Mouse (Mus musculus) kidney, embryonic 14.5 days (tissue): ENCODE measurements around the gene AC140267.1. TPM values are rescaled to one million over a fixed set of nuclear protein-coding genes. Genes with fewer than 3 reads are reported as not detected.

ENCODE experiments used
- ATAC-seq: fragments of 200-750 bp; cut with Nextera tagmentation; 2 replicates; pipeline ENCODE4 v1.8.0; 2017; ENCODE audit warnings: moderate number of reproducible peaks, mild to moderate bottlenecking, moderate TSS enrichment, moderate library complexity; ENCODE audit not compliant: low FRiP score, low TSS enrichment
- H3K27ac ChIP-seq: fragments of 300-500 bp; sonication (generic); 2 replicates; pipeline ENCODE4 v1.5.1; 2014; ENCODE audit warnings: low read depth, mild to moderate bottlenecking, low read length, moderate library complexity, mixed read lengths
- H3K27me3 ChIP-seq: fragments of 300-500 bp; sonication (generic); 2 replicates; pipeline ENCODE4 v1.6.1; 2014; ENCODE audit warnings: mild to moderate bottlenecking, low read length; ENCODE audit not compliant: control insufficient read depth, insufficient read depth
- H3K36me3 ChIP-seq: fragments of 300-500 bp; sonication (generic); 2 replicates; pipeline ENCODE4 v1.6.1; 2014; ENCODE audit warnings: low read length, mixed read lengths; ENCODE audit not compliant: control insufficient read depth, insufficient read depth
- H3K4me1 ChIP-seq: fragments of 300-500 bp; sonication (generic); 2 replicates; pipeline ENCODE4 v1.6.1; 2014; ENCODE audit warnings: low read length, mixed read lengths; ENCODE audit not compliant: control insufficient read depth, insufficient read depth
- H3K4me2 ChIP-seq: fragments of 300-500 bp; sonication (generic); replicated peaks from 2 replicates; pipeline ENCODE4 v1.6.1; 2014; ENCODE audit warnings: low read depth, mild to moderate bottlenecking, low read length
- H3K4me3 ChIP-seq: fragments of 300-500 bp; sonication (generic); 2 replicates; pipeline ENCODE4 v1.5.1; 2014; ENCODE audit warnings: mild to moderate bottlenecking, low read length
- H3K9ac ChIP-seq: fragments of 300-500 bp; sonication (generic); 2 replicates; pipeline ENCODE4 v1.6.1; 2014; ENCODE audit warnings: low read depth, mild to moderate bottlenecking, low read length, moderate library complexity
- H3K9me3 ChIP-seq: fragments of 300-500 bp; sonication (generic); 2 replicates; pipeline ENCODE4 v1.6.1; 2016; ENCODE audit warnings: low read length; ENCODE audit not compliant: control insufficient read depth
- WGBS: fragments of 180-500 bp; shearing (Covaris S2); extraction: QIAGEN DNeasy Blood & Tissue Kit; methylation state at CpG from one replicate; pipeline ENCODE4 v1.1.7; 2014; 5-methylcytosine and 5-hydroxymethylcytosine counted together
- polyA plus RNA-seq: library from polyadenylated mRNA; unstranded; fragments of >200 nt; fragmentation: Nextera tagmentation; extraction: Ambion mirVana; gene quantifications from 2 replicates; pipeline ENCODE4 v1.2.1, GENCODE M21; 2014

The AC140267.1 gene
- polyA plus RNA-seq, 1 experiment from 2014 or later = not detected

DNA sequence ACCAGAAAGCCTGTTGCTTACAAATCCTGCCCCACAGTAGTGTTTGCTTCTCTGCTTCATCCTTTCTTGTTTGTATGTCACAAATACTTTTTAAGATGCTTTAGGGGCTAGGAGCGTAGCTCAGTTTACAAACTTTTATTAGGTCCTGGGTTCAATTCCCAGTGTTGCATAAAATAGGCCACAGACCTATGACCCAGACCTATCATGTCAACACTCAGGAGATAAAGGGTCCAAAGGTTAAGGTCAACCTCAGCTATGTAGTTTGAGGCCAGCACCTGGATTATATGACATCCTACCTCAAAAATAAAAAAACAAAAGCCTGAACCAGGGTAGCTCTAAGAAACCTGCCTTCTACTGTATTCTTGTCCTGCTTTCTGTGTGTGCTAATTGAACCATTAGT is 13.0 kb downstream of the AC140267.1 start:
- H3K4me2 ChIP-seq = no peak overlapping the region
- H3K36me3 ChIP-seq = peaks cover 78% of the 10 kb centered on the region
- H3K9me3 ChIP-seq = no peaks in the 10 kb centered on the region
- no peaks in the 10 kb centered on the region for H3K27me3 ChIP-seq
- peaks cover 3% of the 10 kb centered on the region; the same call in 1 of the 2 replicates for H3K4me1 ChIP-seq
- H3K4me3 ChIP-seq = no peak overlapping the region
- ATAC-seq = no peak
- no peak overlapping the region for H3K27ac ChIP-seq
- no peak overlapping the region for H3K9ac ChIP-seq
- 94% methylated on average over 1 of the region's 1 CpGs for WGBS

DNA sequence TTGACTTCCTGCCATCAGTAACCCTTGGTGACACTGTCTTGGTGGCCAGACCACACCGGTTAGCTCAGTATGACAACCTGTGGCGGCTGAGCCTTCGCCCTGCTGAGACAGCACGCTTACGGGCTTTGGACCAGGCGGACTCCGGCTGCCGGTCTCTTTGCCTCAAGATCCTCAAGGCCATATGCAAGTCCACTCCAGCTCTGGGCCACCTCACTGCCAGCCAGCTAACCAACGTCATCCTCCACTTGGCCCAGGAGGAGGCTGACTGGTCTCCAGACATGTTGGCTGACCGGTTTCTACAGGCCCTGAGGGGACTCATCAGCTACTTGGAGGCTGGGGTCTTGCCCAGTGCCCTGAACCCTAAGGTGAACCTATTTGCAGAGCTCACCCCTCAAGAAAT is 14.0 kb downstream of the AC140267.1 start:
- ATAC-seq = no peak
- 95% methylated on average over 10 of the region's 10 CpGs for WGBS
- no peak overlapping the region for H3K9ac ChIP-seq
- H3K27ac ChIP-seq = no peak overlapping the region
- no peaks in the 10 kb centered on the region for H3K27me3 ChIP-seq
- H3K9me3 ChIP-seq = no peaks in the 10 kb centered on the region
- H3K4me2 ChIP-seq = no peak overlapping the region
- H3K4me3 ChIP-seq = no peak overlapping the region
- H3K36me3 ChIP-seq = peaks cover 67% of the 10 kb centered on the region
- peaks cover 7% of the 10 kb centered on the region; the same call in 1 of the 2 replicates for H3K4me1 ChIP-seq

DNA sequence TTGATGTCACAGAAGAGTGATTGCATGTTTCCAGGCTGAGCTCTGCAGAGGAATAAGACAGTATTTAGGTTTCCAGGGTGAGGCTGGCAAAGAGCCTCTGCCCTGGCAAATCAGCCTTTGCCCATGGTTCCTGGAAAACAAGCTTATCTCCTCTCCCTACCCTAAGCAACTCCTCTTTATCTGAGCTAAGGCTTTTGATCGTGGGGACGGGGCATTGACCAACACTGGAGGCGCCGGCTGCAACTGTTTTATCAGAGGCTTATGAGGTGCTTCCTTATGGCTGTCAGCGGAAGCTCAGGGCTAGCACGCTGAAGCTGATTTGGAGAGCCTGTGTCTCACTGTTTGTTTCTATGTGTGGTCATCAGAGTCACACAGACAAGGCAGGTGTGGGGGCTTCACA is 15.0 kb downstream of the AC140267.1 start:
- 96% methylated on average over 6 of the region's 6 CpGs for WGBS
- Histone ChIP-seq H3K4me2 (no peak overlapping the region), H3K36me3 (peaks cover 62% of the 10 kb centered on the region), H3K9me3 (no peaks in the 10 kb centered on the region), H3K4me1 (peaks cover 7% of the 10 kb centered on the region; the same call in 1 of the 2 replicates), H3K27me3 (no peaks in the 10 kb centered on the region), H3K4me3 (no peak overlapping the region), H3K27ac (no peak overlapping the region), H3K9ac (no peak overlapping the region)
- no peak for ATAC-seq

DNA sequence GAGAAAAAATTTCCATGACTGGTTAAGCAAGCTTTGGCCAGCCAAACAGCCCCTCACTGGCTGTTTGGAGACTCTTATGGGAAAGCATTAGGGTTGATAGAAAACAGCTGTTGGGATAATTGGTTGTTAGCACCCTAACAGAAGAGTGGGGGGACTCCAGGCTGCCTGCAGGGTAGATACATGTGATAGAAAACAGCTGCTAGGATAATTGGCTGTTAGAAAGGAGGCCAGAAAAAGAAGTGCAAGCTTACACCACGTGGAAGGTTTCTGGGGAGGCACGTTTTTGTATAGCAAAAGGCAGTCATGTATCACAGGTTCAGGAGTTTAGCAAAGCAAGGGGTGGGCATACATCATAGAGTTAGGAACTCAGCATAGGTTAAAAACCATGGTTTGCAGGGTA is 17.9 kb downstream of the AC140267.1 start:
- Histone ChIP-seq H3K4me3 (no peak overlapping the region; the same call in 1 of the 2 replicates), H3K9me3 (no peaks in the 10 kb centered on the region), H3K27ac (peak overlapping the region; percentile 99; the same call in 1 of the 2 replicates), H3K36me3 (peaks cover 60% of the 10 kb centered on the region), H3K4me1 (peaks cover 19% of the 10 kb centered on the region), H3K27me3 (no peaks in the 10 kb centered on the region), H3K4me2 (peak overlapping the region; percentile 8; the same call in 1 of the 2 replicates), H3K9ac (no peak overlapping the region)
- ATAC-seq = no peak
- 12% methylated on average over 2 of the region's 2 CpGs for WGBS

DNA sequence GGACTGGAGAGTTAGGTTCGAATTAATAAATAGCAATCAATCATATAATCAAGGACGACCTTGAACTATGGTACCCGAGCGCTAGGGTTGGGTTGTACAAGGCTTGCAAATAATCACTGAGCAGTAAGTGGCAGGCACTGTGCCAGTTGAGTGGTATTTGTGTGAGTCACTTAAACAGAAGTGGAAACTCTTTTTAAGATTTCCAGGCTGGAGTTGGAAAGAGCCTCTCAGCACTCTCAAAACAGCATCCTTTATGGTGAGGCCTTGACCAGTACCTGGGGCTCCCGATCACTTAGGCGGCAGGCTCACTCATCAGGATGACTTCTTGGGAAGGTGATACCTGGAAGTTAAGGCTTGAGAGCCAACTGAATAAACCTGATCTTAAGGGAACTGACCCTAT is 18.6 kb downstream of the AC140267.1 start:
- peak overlapping the region; percentile 97 for H3K4me2 ChIP-seq
- no peaks in the 10 kb centered on the region for H3K27me3 ChIP-seq
- no peaks in the 10 kb centered on the region for H3K9me3 ChIP-seq
- peaks cover 19% of the 10 kb centered on the region for H3K4me1 ChIP-seq
- peaks cover 56% of the 10 kb centered on the region for H3K36me3 ChIP-seq
- H3K27ac ChIP-seq = peak overlapping the region; percentile 99
- peak overlapping the region; percentile 70 for H3K9ac ChIP-seq
- H3K4me3 ChIP-seq = peak overlapping the region; percentile 100
- 32% methylated on average over 6 of the region's 6 CpGs for WGBS
- ATAC-seq = no peak

DNA sequence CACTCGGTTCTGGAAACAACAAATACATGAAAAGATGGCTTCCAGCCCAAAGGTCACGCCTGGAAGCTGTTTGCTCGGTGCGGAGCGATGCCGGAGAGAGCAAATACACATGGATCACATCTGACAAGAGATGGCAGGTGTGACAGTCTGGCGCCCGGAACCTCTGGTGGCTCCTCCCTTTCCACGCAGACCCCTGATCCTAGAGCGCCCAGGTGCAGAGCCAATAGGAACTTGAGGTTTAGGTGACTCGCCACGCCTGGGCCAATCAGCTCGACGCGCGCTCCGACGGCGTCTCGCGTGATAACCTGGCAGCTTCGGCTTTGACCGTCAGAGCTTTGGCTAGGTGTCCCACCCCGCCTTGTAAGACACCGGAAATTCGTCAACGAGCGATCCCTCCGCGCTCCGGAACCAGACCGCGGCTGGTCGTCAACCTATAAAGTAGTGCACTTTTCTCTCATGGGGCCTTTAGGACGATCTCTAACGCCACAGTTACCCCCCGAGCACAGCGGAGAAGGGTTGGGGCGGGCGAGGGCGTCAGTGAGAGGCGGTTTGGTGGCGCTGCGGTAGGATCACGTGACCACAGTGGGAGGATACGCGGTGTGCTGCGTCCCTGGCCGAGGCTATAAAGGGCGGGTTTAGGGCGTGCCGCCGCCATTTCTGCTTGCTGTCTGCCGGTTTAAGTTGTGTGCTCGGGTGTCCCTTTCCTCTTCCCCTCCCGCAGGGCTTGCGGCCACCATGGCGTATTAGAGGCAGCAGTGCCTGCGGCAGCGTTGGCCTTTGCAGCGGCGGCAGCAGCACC is 19.4 kb downstream of the AC140267.1 start, which contains the start of gene Atf4:
TSS of gene Atf4 (plus strand) at position 338 of the 799 bp plus-strand sequence.
- Histone ChIP-seq H3K36me3 (peaks cover 54% of the 10 kb centered on the region), H3K9me3 (no peaks in the 10 kb centered on the region), H3K9ac (peak within 1 kb of the TSS; percentile 100), H3K4me1 (peaks cover 19% of the 10 kb centered on the region), H3K4me3 (peak within 1 kb of the TSS; percentile 100), H3K4me2 (peak within 1 kb of the TSS; percentile 97), H3K27ac (peak within 1 kb of the TSS; percentile 99), H3K27me3 (no peaks in the 10 kb centered on the region)
- ATAC-seq = peak; percentile 94
- WGBS = under 1% methylated on average over 62 of the region's 62 CpGs

DNA sequence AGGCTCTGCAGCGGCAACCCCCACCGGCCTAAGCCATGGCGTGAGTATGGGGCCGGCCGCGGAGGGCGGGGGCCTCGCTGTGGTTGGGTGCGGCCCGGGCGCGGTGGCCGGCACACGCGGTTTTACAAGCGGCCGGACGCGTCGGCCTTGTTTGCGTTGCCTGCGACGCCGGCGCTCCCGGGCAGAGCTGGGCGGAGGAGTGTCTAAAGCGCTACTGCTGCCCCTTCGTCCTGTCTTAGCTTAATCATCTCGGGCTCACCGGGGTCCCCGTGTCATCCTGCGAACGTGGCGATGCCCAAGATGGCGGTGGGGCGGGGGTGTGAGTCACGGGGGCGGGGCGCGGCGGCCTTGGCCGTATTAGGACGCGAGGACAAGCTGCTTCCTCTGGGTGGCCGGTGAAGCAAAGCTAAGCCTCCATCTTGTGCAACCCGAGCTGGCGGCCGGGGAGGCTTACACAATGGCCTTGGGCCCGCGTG is 20.0 kb downstream of the AC140267.1 start:
- Histone ChIP-seq H3K27me3 (no peaks in the 10 kb centered on the region), H3K27ac (peak overlapping the region; percentile 99), H3K4me1 (peaks cover 19% of the 10 kb centered on the region), H3K4me2 (peak overlapping the region; percentile 97), H3K9me3 (no peaks in the 10 kb centered on the region), H3K9ac (peak overlapping the region; percentile 100), H3K36me3 (peaks cover 52% of the 10 kb centered on the region), H3K4me3 (peak overlapping the region; percentile 100)
- WGBS = 0% methylated on average over 44 of the region's 51 CpGs
- ATAC-seq = peak; percentile 51

DNA sequence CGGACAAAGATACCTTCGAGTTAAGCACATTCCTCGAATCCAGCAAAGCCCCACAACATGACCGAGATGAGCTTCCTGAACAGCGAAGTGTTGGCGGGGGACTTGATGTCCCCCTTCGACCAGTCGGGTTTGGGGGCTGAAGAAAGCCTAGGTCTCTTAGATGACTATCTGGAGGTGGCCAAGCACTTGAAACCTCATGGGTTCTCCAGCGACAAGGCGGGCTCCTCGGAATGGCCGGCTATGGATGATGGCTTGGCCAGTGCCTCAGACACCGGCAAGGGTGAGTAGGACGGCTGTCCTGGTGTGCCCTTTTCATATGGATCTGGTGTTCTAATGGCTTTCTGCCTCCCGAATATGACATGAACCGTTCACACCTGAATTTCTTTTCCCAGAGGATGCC is 20.6 kb downstream of the AC140267.1 start:
- Histone ChIP-seq H3K27me3 (no peaks in the 10 kb centered on the region), H3K36me3 (peaks cover 50% of the 10 kb centered on the region), H3K4me3 (peak overlapping the region; percentile 100), H3K4me1 (peaks cover 19% of the 10 kb centered on the region), H3K9me3 (no peaks in the 10 kb centered on the region), H3K27ac (peak overlapping the region; percentile 99), H3K9ac (peak overlapping the region; percentile 100), H3K4me2 (peak overlapping the region; percentile 97)
- no peak for ATAC-seq
- 10% methylated on average over 16 of the region's 16 CpGs for WGBS
